Mouse (Mus musculus) liver, adult 2 months (tissue): ENCODE measurements around the gene Syt3.

Experiments
- CTCF ChIP-seq: fragments of 200-500 bp; IDR thresholded peaks from 2 replicates; pipeline ENCODE4 v1.5.1; 2011; ENCODE audit warnings: low read depth, low read length, control low read depth
- POLR2A ChIP-seq: fragments of 200-500 bp; IDR thresholded peaks from 2 replicates; pipeline ENCODE4 v1.6.1; 2011; ENCODE audit warnings: low read length, control low read depth; ENCODE audit not compliant: insufficient read depth; ENCODE audit errors: extremely low read depth

- TF ChIP-seq CTCF: peak; percentile 60
- TF ChIP-seq POLR2A: no peak
Measured at GRCm38 (mm10) chr7:44350957-44351711, 32.8 kb upstream of the Syt3 start.
